Mouse (Mus musculus) embryonic facial prominence, embryonic 11.5 days (tissue): ENCODE data around the gene Syt5. TPM values are rescaled to one million over a fixed set of nuclear protein-coding genes. Genes with fewer than 3 reads are reported as not detected.

Experiments used
- ATAC-seq: fragments of 200-750 bp; cut with Nextera tagmentation; replicated peaks from 2 replicates; pipeline ENCODE4 v1.8.0; 2017; ENCODE audit warnings: low read depth; ENCODE audit not compliant: insufficient number of reproducible peaks, low FRiP score, low TSS enrichment
- DNase-seq: peaks from one replicate; pipeline ENCODE4 v3.0.0-alpha.2; 2015; ENCODE audit warnings: low spot score
- H3K27ac ChIP-seq: fragments of 300-500 bp; sonication (generic); replicated peaks from 2 replicates; pipeline ENCODE4 v1.5.1; 2014; ENCODE audit warnings: mild to moderate bottlenecking, low read depth, low read length, control low read depth
- H3K27me3 ChIP-seq: fragments of 300-500 bp; sonication (generic); 2 replicates; pipeline ENCODE4 v1.6.1; 2014; ENCODE audit warnings: mild to moderate bottlenecking, low read length, moderate library complexity, mixed read lengths; ENCODE audit not compliant: control insufficient read depth, insufficient read depth
- H3K36me3 ChIP-seq: fragments of 300-500 bp; sonication (generic); replicated peaks from 2 replicates; pipeline ENCODE4 v1.6.1; 2014; ENCODE audit warnings: low read depth, mild to moderate bottlenecking, low read length, moderate library complexity, mixed read lengths; ENCODE audit not compliant: control insufficient read depth, insufficient read depth
- H3K4me1 ChIP-seq: fragments of 300-500 bp; sonication (generic); 2 replicates; pipeline ENCODE4 v1.6.1; 2014; ENCODE audit warnings: low read length, mixed read lengths; ENCODE audit not compliant: control insufficient read depth, insufficient read depth
- H3K4me2 ChIP-seq: fragments of 300-500 bp; sonication (generic); 2 replicates; pipeline ENCODE4 v1.6.1; 2014; ENCODE audit warnings: low read depth, mild to moderate bottlenecking, control low read depth, low read length, moderate library complexity
- H3K4me3 ChIP-seq: fragments of 300-500 bp; sonication (generic); 2 replicates; pipeline ENCODE4 v1.5.1; 2014; ENCODE audit warnings: low read depth, low read length, control low read depth
- H3K9ac ChIP-seq: fragments of 300-500 bp; sonication (generic); replicated peaks from 2 replicates; pipeline ENCODE4 v1.6.1; 2014; ENCODE audit warnings: mild to moderate bottlenecking, control low read depth, low read length
- H3K9me3 ChIP-seq: fragments of 300-500 bp; sonication (generic); replicated peaks from 2 replicates; pipeline ENCODE4 v1.6.1; 2016; ENCODE audit warnings: mild to moderate bottlenecking, low read length, inconsistent platforms, mixed read lengths; ENCODE audit not compliant: control insufficient read depth
- WGBS: fragments of 180-500 bp; shearing (Covaris S2); extraction: QIAGEN DNeasy Blood & Tissue Kit; methylation state at CpG from one replicate; pipeline ENCODE4 v1.1.7; 2014; 5-methylcytosine and 5-hydroxymethylcytosine counted together
- microRNA-seq: library from miRNA; unstranded; fragments of <30 nt; microRNA quantifications from one replicate; pipeline ENCODE4, GENCODE M21; 2016; ENCODE audit warnings: borderline number of aligned reads
- polyA plus RNA-seq: library from polyadenylated mRNA; unstranded; fragments of >200 nt; fragmentation: Nextera tagmentation; extraction: Ambion mirVana; gene quantifications from 2 replicates; pipeline ENCODE4 v1.2.1, GENCODE M21; 2014

Syt5 gene
- polyA plus RNA-seq, 1 experiment from 2014 or later, result 4.8 TPM

- ATAC-seq, result no peak
- WGBS, result 90% methylated on average over 6 of the region's 6 CpGs
Measured at GRCm38 (mm10) chr7:4491308-4491707, 56.0 kb downstream of the Syt5 start.

More at GRCm38 (mm10) chr7:4491308-4491707, 56.0 kb downstream of the Syt5 start:
- Histone ChIP-seq H3K27me3 (no peaks in the 10 kb centered on the region), H3K4me3 (no peak overlapping the region), H3K4me2 (no peak overlapping the region), H3K4me1 (no peaks in the 10 kb centered on the region), H3K36me3 (no peaks in the 10 kb centered on the region; the same call in 1 of the 2 replicates), H3K9ac (no peak overlapping the region), H3K9me3 (no peaks in the 10 kb centered on the region), H3K27ac (no peak overlapping the region)
- DNase-seq, result no peak

Small RNAs within 50 kb of the gene (microRNA-seq; reads per million reads assigned to microRNA genes)
- not detected for gene Gm23577

Other genes with a start within 250 kb of the Syt5 start
- not detected in 2 replicates for gene Ncr1, start 209.8 kb downstream of the Syt5 start, polyA plus RNA-seq
- 0.58 and 1.3 TPM in 2 replicates for gene Gp6, start 149.8 kb downstream of the Syt5 start, polyA plus RNA-seq
- gene Rdh13, start 101.9 kb downstream of the Syt5 start, polyA plus RNA-seq, result 26.0 and 32.9 TPM in 2 replicates
- gene Eps8l1, start 86.9 kb downstream of the Syt5 start, polyA plus RNA-seq, result 3.0 and 5.8 TPM in 2 replicates
- gene Ppp1r12c, start 45.9 kb downstream of the Syt5 start, polyA plus RNA-seq, result 33.0 and 35.3 TPM in 2 replicates
- 44.9 and 61.5 TPM in 2 replicates for gene Tnnt1, start 31.2 kb downstream of the Syt5 start, polyA plus RNA-seq
- gene Tnni3, start 23.3 kb downstream of the Syt5 start, polyA plus RNA-seq, result 2.6 and 9.9 TPM in 2 replicates
- gene Dnaaf3, start 15.1 kb downstream of the Syt5 start, polyA plus RNA-seq, result 1.0 and 1.6 TPM in 2 replicates
- not detected in 2 replicates for gene Ptprh, start 56.5 kb upstream of the Syt5 start, polyA plus RNA-seq
- 0.63 and 2.5 TPM in 2 replicates for gene Tmem86b, start 83.9 kb upstream of the Syt5 start, polyA plus RNA-seq
- gene Ppp6r1, start 111.5 kb upstream of the Syt5 start, polyA plus RNA-seq, result 4.9 and 5.0 TPM in 2 replicates
- 102 and 104 TPM in 2 replicates for gene Hspbp1, start 137.5 kb upstream of the Syt5 start, polyA plus RNA-seq
- gene Brsk1, start 143.1 kb upstream of the Syt5 start, polyA plus RNA-seq, result 2.1 and 2.3 TPM in 2 replicates
- not detected in 2 replicates for gene Tmem150b, start 177.7 kb upstream of the Syt5 start, polyA plus RNA-seq
- gene Kmt5c, start 192.6 kb upstream of the Syt5 start, polyA plus RNA-seq, result 55.7 and 61.6 TPM in 2 replicates
- gene Cox6b2, start 205.6 kb upstream of the Syt5 start, polyA plus RNA-seq, result 41.6 and 42.1 TPM in 2 replicates
- gene Fam71e2, start 223.8 kb upstream of the Syt5 start, polyA plus RNA-seq, result not detected in 2 replicates
- 0.21 TPM in 1 of 2 replicates, not detected in the other for gene Il11, start 235.3 kb upstream of the Syt5 start, polyA plus RNA-seq
- not detected in 2 replicates for gene Tmem190, start 235.4 kb upstream of the Syt5 start, polyA plus RNA-seq
- gene Tmem238, start 242.1 kb upstream of the Syt5 start, polyA plus RNA-seq, result 1.3 and 1.4 TPM in 2 replicates
- 149 and 169 TPM in 2 replicates for gene Rpl28, start 245.3 kb upstream of the Syt5 start, polyA plus RNA-seq